Mouse (Mus musculus): ENCODE data around the gene Ift80. TPM values are rescaled to one million over a fixed set of nuclear protein-coding genes. Genes with fewer than 3 reads are reported as not detected.

Gene Ift80
- polyA plus RNA-seq, 1 experiment from 2014 or later = 20.1 TPM

- under 1% methylated on average over 72 of the region's 72 CpGs for WGBS
- peak overlapping the region; percentile 93 for H3K9ac ChIP-seq (replicated peaks; ENCODE audit: low read length)
- peak overlapping the region; percentile 95 for H3K27ac ChIP-seq (ENCODE audit: low read length)
- H3K27me3 ChIP-seq (ENCODE audit: insufficient read depth, low read length) = no peaks in the 10 kb centered on the region
- ATAC-seq (ENCODE audit: low FRiP score, low TSS enrichment) = peak; percentile 88
- H3K4me1 ChIP-seq (ENCODE audit: insufficient read depth, low read length) = peaks cover 16% of the 10 kb centered on the region
- peak overlapping the region; percentile 70 for H3K4me2 ChIP-seq (replicated peaks; ENCODE audit: low read depth, low read length)
- peak overlapping the region; percentile 88 for H3K4me3 ChIP-seq (ENCODE audit: low read length)
- H3K9me3 ChIP-seq (ENCODE audit: low read length) = no peaks in the 10 kb centered on the region
- 0 out of 2 replicates have a peak, but pooled peaks cover 4% of the 10 kb centered on the region for H3K36me3 ChIP-seq (ENCODE audit: insufficient read depth, low read length)
These were observed 1.2 kb upstream of the Ift80 start for GRCm38 (mm10) chr3:69005338-69006245.

GRCm38 (mm10) chr3:69004055-69004436 is 324 bp downstream of the Ift80 start:
- under 1% methylated on average over 7 of the region's 7 CpGs for WGBS
- ATAC-seq (ENCODE audit: low FRiP score, low TSS enrichment) = no peak; the same call in 1 of the 2 replicates
- Histone ChIP-seq H3K27me3 (ENCODE audit: insufficient read depth, low read length) (no peaks in the 10 kb centered on the region), H3K4me1 (ENCODE audit: insufficient read depth, low read length) (peaks cover 12% of the 10 kb centered on the region), H3K9ac (replicated peaks; ENCODE audit: low read length) (peak overlapping the region; percentile 93), H3K36me3 (ENCODE audit: insufficient read depth, low read length) (no peaks in the 10 kb centered on the region), H3K27ac (ENCODE audit: low read length) (peak overlapping the region; percentile 75), H3K4me3 (ENCODE audit: low read length) (peak overlapping the region; percentile 88), H3K4me2 (replicated peaks; ENCODE audit: low read depth, low read length) (peak overlapping the region; percentile 54), H3K9me3 (ENCODE audit: low read length) (no peaks in the 10 kb centered on the region)

- Histone ChIP-seq H3K4me1 (ENCODE audit: insufficient read depth, low read length) (peaks cover 12% of the 10 kb centered on the region), H3K9me3 (ENCODE audit: low read length) (no peaks in the 10 kb centered on the region), H3K4me2 (replicated peaks; ENCODE audit: low read depth, low read length) (no peak overlapping the region), H3K27ac (ENCODE audit: low read length) (no peak overlapping the region), H3K4me3 (ENCODE audit: low read length) (no peak overlapping the region), H3K9ac (replicated peaks; ENCODE audit: low read length) (no peak overlapping the region), H3K27me3 (ENCODE audit: insufficient read depth, low read length) (no peaks in the 10 kb centered on the region), H3K36me3 (ENCODE audit: insufficient read depth, low read length) (no peaks in the 10 kb centered on the region)
- no peak for ATAC-seq (ENCODE audit: low FRiP score, low TSS enrichment)
- 89% methylated on average over 4 of the region's 4 CpGs for WGBS
These were observed 1.6 kb downstream of the Ift80 start for GRCm38 (mm10) chr3:69002781-69003180.

GRCm38 (mm10) chr3:68986550-68986949 is 17.8 kb downstream of the Ift80 start:
- H3K4me3 ChIP-seq (ENCODE audit: low read length) = no peak overlapping the region
- no peaks in the 10 kb centered on the region for H3K27me3 ChIP-seq (ENCODE audit: insufficient read depth, low read length)
- H3K27ac ChIP-seq (ENCODE audit: low read length) = no peak overlapping the region
- no peak for ATAC-seq (ENCODE audit: low FRiP score, low TSS enrichment)
- no peaks in the 10 kb centered on the region for H3K9me3 ChIP-seq (ENCODE audit: low read length)
- H3K4me2 ChIP-seq (replicated peaks; ENCODE audit: low read depth, low read length) = no peak overlapping the region
- H3K9ac ChIP-seq (replicated peaks; ENCODE audit: low read length) = no peak overlapping the region
- peaks cover 19% of the 10 kb centered on the region for H3K36me3 ChIP-seq (ENCODE audit: insufficient read depth, low read length)
- no peaks in the 10 kb centered on the region for H3K4me1 ChIP-seq (ENCODE audit: insufficient read depth, low read length)
- WGBS = 88% methylated on average over 2 of the region's 2 CpGs

GRCm38 (mm10) chr3:68980898-68981297 is 23.5 kb downstream of the Ift80 start:
- Histone ChIP-seq H3K4me1 (ENCODE audit: insufficient read depth, low read length) (no peaks in the 10 kb centered on the region), H3K4me2 (replicated peaks; ENCODE audit: low read depth, low read length) (no peak overlapping the region), H3K27ac (ENCODE audit: low read length) (no peak overlapping the region), H3K9ac (replicated peaks; ENCODE audit: low read length) (no peak overlapping the region), H3K4me3 (ENCODE audit: low read length) (no peak overlapping the region), H3K36me3 (ENCODE audit: insufficient read depth, low read length) (peaks cover 12% of the 10 kb centered on the region), H3K9me3 (ENCODE audit: low read length) (no peaks in the 10 kb centered on the region), H3K27me3 (ENCODE audit: insufficient read depth, low read length) (no peaks in the 10 kb centered on the region)
- 71% methylated on average over 9 of the region's 9 CpGs for WGBS
- ATAC-seq (ENCODE audit: low FRiP score, low TSS enrichment) = no peak

GRCm38 (mm10) chr3:68979187-68979586 is 25.2 kb downstream of the Ift80 start:
- H3K4me1 ChIP-seq (ENCODE audit: insufficient read depth, low read length) = no peaks in the 10 kb centered on the region

GRCm38 (mm10) chr3:68977696-68978095 is 26.7 kb downstream of the Ift80 start:
- no peak overlapping the region for H3K9ac ChIP-seq (replicated peaks; ENCODE audit: low read length)
- ATAC-seq (ENCODE audit: low FRiP score, low TSS enrichment) = no peak
- no peaks in the 10 kb centered on the region for H3K9me3 ChIP-seq (ENCODE audit: low read length)
- H3K27ac ChIP-seq (ENCODE audit: low read length) = no peak overlapping the region
- H3K4me1 ChIP-seq (ENCODE audit: insufficient read depth, low read length) = no peaks in the 10 kb centered on the region
- H3K4me3 ChIP-seq (ENCODE audit: low read length) = no peak overlapping the region
- H3K36me3 ChIP-seq (ENCODE audit: insufficient read depth, low read length) = peaks cover 9% of the 10 kb centered on the region; the same call in 1 of the 2 replicates
- H3K4me2 ChIP-seq (replicated peaks; ENCODE audit: low read depth, low read length) = no peak overlapping the region
- 92% methylated on average over 4 of the region's 4 CpGs for WGBS
- no peaks in the 10 kb centered on the region for H3K27me3 ChIP-seq (ENCODE audit: insufficient read depth, low read length)

More at GRCm38 (mm10) chr3:68979187-68979586, 25.2 kb downstream of the Ift80 start:
- Histone ChIP-seq H3K36me3 (ENCODE audit: insufficient read depth, low read length) (peaks cover 8% of the 10 kb centered on the region; the same call in 1 of the 2 replicates), H3K4me2 (replicated peaks; ENCODE audit: low read depth, low read length) (no peak overlapping the region), H3K9me3 (ENCODE audit: low read length) (no peaks in the 10 kb centered on the region), H3K4me3 (ENCODE audit: low read length) (no peak overlapping the region), H3K27me3 (ENCODE audit: insufficient read depth, low read length) (no peaks in the 10 kb centered on the region), H3K27ac (ENCODE audit: low read length) (no peak overlapping the region), H3K9ac (replicated peaks; ENCODE audit: low read length) (no peak overlapping the region)
- WGBS = 95% methylated on average over 10 of the region's 10 CpGs
- ATAC-seq (ENCODE audit: low FRiP score, low TSS enrichment) = no peak

GRCm38 (mm10) chr3:68975533-68976490 is 28.6 kb downstream of the Ift80 start:
- WGBS = 64% methylated on average over 9 of the region's 9 CpGs
- H3K27ac ChIP-seq (ENCODE audit: low read length) = no peak overlapping the region
- no peak overlapping the region for H3K4me3 ChIP-seq (ENCODE audit: low read length)
- H3K27me3 ChIP-seq (ENCODE audit: insufficient read depth, low read length) = no peaks in the 10 kb centered on the region
- H3K36me3 ChIP-seq (ENCODE audit: insufficient read depth, low read length) = 0 out of 2 replicates have a peak, but pooled peaks cover 6% of the 10 kb centered on the region
- no peak overlapping the region for H3K9ac ChIP-seq (replicated peaks; ENCODE audit: low read length)
- H3K4me1 ChIP-seq (ENCODE audit: insufficient read depth, low read length) = no peaks in the 10 kb centered on the region
- ATAC-seq (ENCODE audit: low FRiP score, low TSS enrichment) = no peak
- H3K4me2 ChIP-seq (replicated peaks; ENCODE audit: low read depth, low read length) = no peak overlapping the region
- no peaks in the 10 kb centered on the region for H3K9me3 ChIP-seq (ENCODE audit: low read length)

GRCm38 (mm10) chr3:68974639-68975532 is 29.5 kb downstream of the Ift80 start:
- 85% methylated on average over 8 of the region's 8 CpGs for WGBS
- no peak for ATAC-seq (ENCODE audit: low FRiP score, low TSS enrichment)
- Histone ChIP-seq H3K4me1 (ENCODE audit: insufficient read depth, low read length) (no peaks in the 10 kb centered on the region), H3K4me3 (ENCODE audit: low read length) (no peak overlapping the region), H3K4me2 (replicated peaks; ENCODE audit: low read depth, low read length) (no peak overlapping the region), H3K27me3 (ENCODE audit: insufficient read depth, low read length) (no peaks in the 10 kb centered on the region), H3K9ac (replicated peaks; ENCODE audit: low read length) (no peak overlapping the region), H3K36me3 (ENCODE audit: insufficient read depth, low read length) (0 out of 2 replicates have a peak, but pooled peaks cover 6% of the 10 kb centered on the region), H3K9me3 (ENCODE audit: low read length) (no peaks in the 10 kb centered on the region), H3K27ac (ENCODE audit: low read length) (no peak overlapping the region)
